Mouse (Mus musculus): ENCODE data around the gene Fhit. TPM values are rescaled to one million over a fixed set of nuclear protein-coding genes. Genes with fewer than 3 reads are reported as not detected.

The Fhit gene
- polyA plus RNA-seq, 1 experiment from 2014 or later: 8.6 TPM

- H3K9me3 ChIP-seq: no peaks in the 10 kb centered on the region
- no peak overlapping the region for H3K4me3 ChIP-seq
- peaks cover 34% of the 10 kb centered on the region for H3K4me1 ChIP-seq
- H3K36me3 ChIP-seq (replicated peaks): no peaks in the 10 kb centered on the region
- no peak overlapping the region for H3K27ac ChIP-seq
- WGBS: 83% methylated on average over 7 of the region's 7 CpGs
- H3K9ac ChIP-seq: no peak overlapping the region
- no peaks in the 10 kb centered on the region for H3K27me3 ChIP-seq (replicated peaks)
- ATAC-seq (replicated peaks): no peak
- H3K4me2 ChIP-seq: no peak overlapping the region
Observed at GRCm38 (mm10) chr14:9646233-9646632, 1515.6 kb downstream of the Fhit start.

- peak; percentile 38; the same call in 1 of the 2 replicates for ATAC-seq (replicated peaks)
- no peaks in the 10 kb centered on the region for H3K9me3 ChIP-seq
Observed at GRCm38 (mm10) chr14:9644216-9645166, 1517.3 kb downstream of the Fhit start.

GRCm38 (mm10) chr14:9643700-9644099 is 1518.1 kb downstream of the Fhit start:
- 49% methylated on average over 7 of the region's 7 CpGs for WGBS
- Histone ChIP-seq H3K4me3 (no peak overlapping the region), H3K27me3 (replicated peaks) (no peaks in the 10 kb centered on the region), H3K36me3 (replicated peaks) (no peaks in the 10 kb centered on the region), H3K4me2 (no peak overlapping the region), H3K27ac (no peak overlapping the region), H3K9me3 (no peaks in the 10 kb centered on the region), H3K4me1 (peaks cover 34% of the 10 kb centered on the region), H3K9ac (no peak overlapping the region)
- ATAC-seq (replicated peaks): 0 out of 2 replicates have a peak, but pooled peaks have one; percentile 19

More at GRCm38 (mm10) chr14:9644216-9645166, 1517.3 kb downstream of the Fhit start:
- H3K36me3 ChIP-seq (replicated peaks): no peaks in the 10 kb centered on the region
- peaks cover 34% of the 10 kb centered on the region for H3K4me1 ChIP-seq
- H3K27ac ChIP-seq: no peak overlapping the region
- WGBS: 21% methylated on average over 9 of the region's 9 CpGs
- no peak overlapping the region for H3K4me3 ChIP-seq
- H3K9ac ChIP-seq: no peak overlapping the region
- no peaks in the 10 kb centered on the region for H3K27me3 ChIP-seq (replicated peaks)
- H3K4me2 ChIP-seq: no peak overlapping the region

DNA sequence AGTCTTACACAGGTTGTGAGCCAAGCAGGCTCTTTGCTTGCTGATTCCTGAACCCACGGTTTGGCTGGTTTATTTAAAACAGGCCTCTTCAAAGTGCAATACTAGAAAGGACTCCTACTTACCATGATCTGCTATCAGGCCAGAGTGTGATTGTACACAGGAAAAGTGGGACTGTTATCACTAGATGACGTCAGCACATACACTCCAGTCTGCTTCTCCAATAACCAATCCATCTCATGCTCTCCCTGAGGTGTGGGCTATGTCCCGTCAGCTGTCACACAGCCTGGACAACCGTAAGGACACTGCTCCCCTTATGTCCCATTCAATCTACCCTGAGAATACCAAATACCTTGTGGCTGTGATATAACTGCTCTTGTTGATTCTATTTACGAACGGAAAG is 1519.2 kb downstream of the Fhit start:
- no peaks in the 10 kb centered on the region for H3K9me3 ChIP-seq
- peaks cover 34% of the 10 kb centered on the region for H3K4me1 ChIP-seq
- peak; percentile 19; the same call in 1 of the 2 replicates for ATAC-seq (replicated peaks)
- H3K4me2 ChIP-seq: no peak overlapping the region
- no peak overlapping the region for H3K9ac ChIP-seq
- H3K27me3 ChIP-seq (replicated peaks): no peaks in the 10 kb centered on the region
- H3K36me3 ChIP-seq (replicated peaks): no peaks in the 10 kb centered on the region
- H3K27ac ChIP-seq: no peak overlapping the region
- H3K4me3 ChIP-seq: no peak overlapping the region
- WGBS: 59% methylated on average over 6 of the region's 6 CpGs

DNA sequence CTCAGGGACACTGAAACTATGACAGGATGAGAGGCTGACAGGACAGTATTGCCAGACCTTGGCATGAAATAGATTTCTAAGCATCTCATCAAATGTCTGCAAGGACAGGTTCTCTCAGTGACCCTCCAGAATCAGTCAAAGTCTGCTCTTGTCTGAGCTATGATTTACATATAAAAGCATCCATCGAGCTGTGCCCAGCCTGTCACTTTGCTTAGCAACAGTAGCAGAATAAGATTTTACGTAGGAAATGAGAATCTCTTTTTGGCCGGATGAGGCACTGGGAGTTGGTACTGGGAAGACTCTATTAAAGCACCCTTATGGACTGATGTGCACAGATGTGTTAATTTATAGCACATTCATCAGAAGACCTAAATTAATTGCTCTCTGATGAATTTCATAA is 1519.8 kb downstream of the Fhit start:
- no peak overlapping the region for H3K4me3 ChIP-seq
- H3K9ac ChIP-seq: no peak overlapping the region
- 11% methylated on average over 3 of the region's 3 CpGs for WGBS
- ATAC-seq (replicated peaks): peak; percentile 66
- H3K4me2 ChIP-seq: no peak overlapping the region
- H3K27ac ChIP-seq: no peak overlapping the region
- H3K36me3 ChIP-seq (replicated peaks): no peaks in the 10 kb centered on the region
- H3K4me1 ChIP-seq: peaks cover 30% of the 10 kb centered on the region
- no peaks in the 10 kb centered on the region for H3K27me3 ChIP-seq (replicated peaks)
- no peaks in the 10 kb centered on the region for H3K9me3 ChIP-seq

DNA sequence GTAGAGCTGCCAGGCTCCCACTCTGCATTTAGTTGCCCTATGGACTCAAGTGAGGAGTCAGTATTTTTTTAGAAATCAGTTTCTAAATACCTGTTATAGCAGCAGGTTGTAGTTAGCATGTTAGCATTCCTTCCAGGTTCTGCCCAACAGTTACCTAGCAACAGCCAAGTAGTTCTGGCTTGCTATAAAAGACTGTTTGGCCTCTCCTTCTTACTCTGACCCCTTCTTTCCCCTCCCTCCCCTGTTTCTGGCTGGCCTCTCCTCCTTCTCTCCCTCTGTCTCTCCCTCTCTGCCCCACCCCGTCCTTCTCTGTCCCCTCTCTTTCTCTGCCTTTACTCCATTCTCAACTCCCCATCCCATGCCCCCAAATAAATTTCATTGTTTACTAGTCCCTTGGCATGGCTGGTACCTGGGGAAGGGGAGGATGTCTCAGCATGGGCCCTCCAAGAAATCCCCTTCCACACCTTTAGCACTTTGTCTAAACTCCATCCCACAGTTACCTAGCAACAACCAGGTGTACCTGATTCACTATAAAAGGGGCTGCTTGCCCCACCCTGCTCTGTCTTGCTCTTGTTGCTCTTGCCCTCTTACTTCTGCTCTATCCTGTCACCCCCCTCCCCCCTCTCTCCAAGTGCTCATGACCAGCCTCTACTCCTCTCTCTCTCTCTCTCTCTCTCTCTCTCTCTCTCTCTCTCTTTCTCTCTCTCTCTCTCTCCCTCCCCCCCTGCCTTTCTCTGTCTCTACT is 1527.4 kb downstream of the Fhit start:
- H3K4me2 ChIP-seq: no peak overlapping the region
- no peaks in the 10 kb centered on the region for H3K36me3 ChIP-seq (replicated peaks)
- WGBS: 22% methylated on average over 1 of the region's 1 CpGs
- H3K27ac ChIP-seq: no peak overlapping the region
- no peaks in the 10 kb centered on the region for H3K4me1 ChIP-seq
- no peak overlapping the region for H3K9ac ChIP-seq
- H3K27me3 ChIP-seq (replicated peaks): no peaks in the 10 kb centered on the region
- ATAC-seq (replicated peaks): peak; percentile 46
- H3K9me3 ChIP-seq: no peaks in the 10 kb centered on the region
- no peak overlapping the region for H3K4me3 ChIP-seq

GRCm38 (mm10) chr14:9632537-9632936 is 1529.3 kb downstream of the Fhit start:
- Histone ChIP-seq H3K4me2 (no peak overlapping the region), H3K4me3 (no peak overlapping the region), H3K9me3 (no peaks in the 10 kb centered on the region), H3K36me3 (replicated peaks) (no peaks in the 10 kb centered on the region), H3K27ac (no peak overlapping the region), H3K27me3 (replicated peaks) (no peaks in the 10 kb centered on the region), H3K9ac (no peak overlapping the region), H3K4me1 (no peaks in the 10 kb centered on the region)
- ATAC-seq (replicated peaks): no peak
- WGBS: 12% methylated on average over 3 of the region's 3 CpGs

DNA sequence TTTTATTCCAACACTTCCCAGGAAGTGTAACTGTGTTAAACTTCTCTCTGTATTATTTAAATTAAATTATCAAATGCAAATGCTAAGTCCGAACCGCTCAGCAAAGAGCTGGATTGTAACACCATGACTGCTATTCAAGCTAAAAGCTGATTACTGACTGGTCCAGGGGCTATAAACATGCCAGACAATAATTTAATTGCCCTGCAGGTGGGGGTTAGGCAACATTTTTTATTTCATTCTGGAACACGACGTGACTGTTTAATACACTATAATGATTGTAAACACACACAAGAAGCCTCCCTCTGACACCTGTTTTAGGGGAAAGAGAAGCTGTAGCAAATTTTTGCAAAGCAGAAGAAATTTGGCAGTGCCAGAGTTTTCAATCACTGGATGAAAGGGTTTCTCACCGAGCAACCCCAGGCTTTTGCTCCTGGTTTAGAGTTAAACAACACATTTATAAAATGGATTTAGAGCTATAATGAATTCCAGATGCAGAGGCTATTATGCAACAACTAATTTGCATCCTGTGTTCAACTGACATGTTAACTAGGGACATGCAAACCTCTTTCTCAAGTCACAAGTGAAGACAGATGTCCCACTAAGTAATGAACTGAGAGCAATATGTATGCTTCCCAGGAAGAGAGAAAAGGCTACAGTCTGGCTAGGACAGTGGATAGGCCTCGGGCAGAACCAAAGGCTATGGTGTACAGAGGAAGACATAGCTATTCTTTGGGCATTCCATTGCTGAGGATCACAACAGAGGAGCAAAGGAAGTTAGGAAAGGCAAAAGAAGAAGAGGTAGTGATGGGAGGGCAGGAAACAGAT is 1538.4 kb downstream of the Fhit start:
- H3K4me2 ChIP-seq: no peak overlapping the region
- 33% methylated on average over 6 of the region's 6 CpGs for WGBS
- H3K9ac ChIP-seq: no peak overlapping the region
- no peak overlapping the region for H3K4me3 ChIP-seq
- ATAC-seq (replicated peaks): no peak
- H3K27me3 ChIP-seq (replicated peaks): no peaks in the 10 kb centered on the region
- H3K36me3 ChIP-seq (replicated peaks): no peaks in the 10 kb centered on the region
- H3K4me1 ChIP-seq: no peaks in the 10 kb centered on the region
- no peak overlapping the region for H3K27ac ChIP-seq
- no peaks in the 10 kb centered on the region for H3K9me3 ChIP-seq

DNA sequence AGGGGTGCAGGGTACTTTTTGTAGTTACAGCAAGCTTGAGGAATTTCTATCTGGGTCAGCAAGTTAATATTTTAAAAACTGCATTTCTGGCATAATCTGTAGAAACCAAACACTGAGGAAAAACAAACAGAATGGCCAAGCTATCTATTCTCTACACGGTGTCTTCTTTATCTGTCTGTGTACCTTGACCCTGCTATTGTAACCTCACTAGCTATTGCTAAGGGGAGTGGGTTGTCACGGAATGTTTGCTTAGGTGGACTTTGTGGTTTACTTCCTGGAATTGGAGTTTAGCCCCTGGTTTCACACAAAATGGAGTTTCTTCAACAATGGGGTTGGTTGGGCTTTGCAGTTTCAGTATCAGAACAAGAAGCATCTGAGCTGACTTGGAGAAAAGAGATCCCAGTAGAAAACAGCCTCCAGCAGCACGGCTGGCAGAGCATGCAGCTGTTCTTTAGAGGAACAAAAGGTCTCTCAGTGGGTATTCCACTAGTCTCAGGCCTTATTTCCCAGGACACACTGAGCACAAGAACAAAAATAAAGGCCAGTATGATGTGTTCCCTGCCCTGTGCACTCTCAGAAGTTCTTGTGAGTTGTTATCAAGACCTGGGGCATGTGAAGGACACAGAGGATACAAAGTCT is 1540.8 kb downstream of the Fhit start:
- H3K4me3 ChIP-seq: no peak overlapping the region
- H3K4me1 ChIP-seq: no peaks in the 10 kb centered on the region
- no peaks in the 10 kb centered on the region for H3K36me3 ChIP-seq (replicated peaks)
- H3K27me3 ChIP-seq (replicated peaks): no peaks in the 10 kb centered on the region
- no peak overlapping the region for H3K4me2 ChIP-seq
- H3K9me3 ChIP-seq: no peaks in the 10 kb centered on the region
- WGBS: 15% methylated on average over 3 of the region's 3 CpGs
- no peak overlapping the region for H3K9ac ChIP-seq
- H3K27ac ChIP-seq: no peak overlapping the region
- ATAC-seq (replicated peaks): no peak

- Histone ChIP-seq H3K4me2 (no peak overlapping the region), H3K4me3 (no peak overlapping the region), H3K27ac (no peak overlapping the region), H3K36me3 (replicated peaks) (no peaks in the 10 kb centered on the region), H3K4me1 (no peaks in the 10 kb centered on the region), H3K9ac (no peak overlapping the region), H3K27me3 (replicated peaks) (no peaks in the 10 kb centered on the region), H3K9me3 (no peaks in the 10 kb centered on the region)
- 0 out of 2 replicates have a peak, but pooled peaks have one; percentile 11 for ATAC-seq (replicated peaks)
- 48% methylated on average over 1 of the region's 1 CpGs for WGBS
Observed at GRCm38 (mm10) chr14:9619840-9620239, 1542.0 kb downstream of the Fhit start.

- Histone ChIP-seq H3K27me3 (replicated peaks) (no peaks in the 10 kb centered on the region), H3K9ac (no peak overlapping the region), H3K9me3 (no peaks in the 10 kb centered on the region), H3K27ac (no peak overlapping the region), H3K36me3 (replicated peaks) (no peaks in the 10 kb centered on the region), H3K4me1 (no peaks in the 10 kb centered on the region), H3K4me2 (no peak overlapping the region), H3K4me3 (no peak overlapping the region)
- ATAC-seq (replicated peaks): no peak
- 94% methylated on average over 3 of the region's 3 CpGs for WGBS
Observed at GRCm38 (mm10) chr14:9613126-9613525, 1548.7 kb downstream of the Fhit start.

Measured in midbrain, embryonic 15.5 days (tissue).